Mouse (Mus musculus) MEL (cell line): Measurements from ENCODE around the gene Spns2.

Experiments
- BHLHE40 ChIP-seq: IDR thresholded peaks from 2 replicates; pipeline ENCODE4 v1.6.1; 2012; ENCODE audit warnings: low read depth, mild to moderate bottlenecking, inconsistent platforms, low read length, improper control_type of control experiment, borderline replicate concordance
- CHD1 ChIP-seq: IDR thresholded peaks from 2 replicates; pipeline ENCODE4 v1.6.1; 2012; ENCODE audit warnings: low read depth, mild to moderate bottlenecking, inconsistent platforms, low read length, improper control_type of control experiment
- CTCF ChIP-seq, 3 experiments: IDR thresholded peaks in 2 of 3; conservative IDR thresholded peaks in 1 of 3; 2 replicates each; pipeline ENCODE4 v1.5.1; 2011 to 2012; ENCODE audit warnings: low read length in 3 of 3, low read depth in 2 of 3, mild to moderate bottlenecking in 2 of 3, improper control_type of control experiment in 1 of 3, inconsistent platforms in 1 of 3, mixed read lengths in 1 of 3, moderate library complexity in 1 of 3; ENCODE audit not compliant: control insufficient read depth in 1 of 3, insufficient read depth in 1 of 3, poor library complexity in 1 of 3, severe bottlenecking in 1 of 3
- E2F4 ChIP-seq: IDR thresholded peaks from 2 replicates; pipeline ENCODE4 v1.6.1; 2011; ENCODE audit warnings: low read depth, low read length, improper control_type of control experiment, borderline replicate concordance
- GATA1 ChIP-seq: IDR thresholded peaks from 2 replicates; pipeline ENCODE4 v1.6.1; 2011; ENCODE audit warnings: low read depth, low read length, improper control_type of control experiment
- MAFK ChIP-seq: IDR thresholded peaks from 2 replicates; pipeline ENCODE4 v1.6.1; 2011; ENCODE audit warnings: low read depth, mild to moderate bottlenecking, low read length, improper control_type of control experiment, borderline replicate concordance
- MEF2A ChIP-seq: IDR thresholded peaks from 2 replicates; pipeline ENCODE4 v1.6.1; 2014; ENCODE audit warnings: low read depth, mild to moderate bottlenecking, inconsistent platforms, low read length, improper control_type of control experiment; ENCODE audit not compliant: poor library complexity, insufficient replicate concordance, severe bottlenecking; ENCODE audit errors: extremely low read depth
- UBTF ChIP-seq: IDR thresholded peaks from 2 replicates; pipeline ENCODE4 v1.6.1; 2012; ENCODE audit warnings: low read depth, mild to moderate bottlenecking, inconsistent platforms, low read length, improper control_type of control experiment, moderate library complexity, borderline replicate concordance; ENCODE audit not compliant: insufficient read depth
- ZNF384 ChIP-seq: IDR thresholded peaks from 2 replicates; pipeline ENCODE4 v1.6.1; 2012; ENCODE audit warnings: low read depth, mild to moderate bottlenecking, inconsistent platforms, low read length, improper control_type of control experiment

- no peak for TF ChIP-seq E2F4
- no peak for TF ChIP-seq CTCF (IDR thresholded peaks at IDR 0.05 in 2 of 3, conservative IDR thresholded peaks at IDR 0.05 in 1 of 3; ENCODE audit: control insufficient read depth in 1 of 3, insufficient read depth in 1 of 3, low read depth in 2 of 3, low read length in 3 of 3, poor library complexity in 1 of 3, severe bottlenecking in 1 of 3)
- no peak for TF ChIP-seq BHLHE40
- no peak for TF ChIP-seq UBTF
- no peak for TF ChIP-seq GATA1
- no peak for TF ChIP-seq MAFK
- TF ChIP-seq ZNF384: no peak
- no peak for TF ChIP-seq MEF2A
- TF ChIP-seq CHD1: no peak
Measured at GRCm38 (mm10) chr11:72435694-72436045, 54.0 kb downstream of the Spns2 start.
